Mouse (Mus musculus) forebrain, embryonic 12.5 days (tissue): ENCODE results near the gene Grin3b. TPM values are rescaled to one million over a fixed set of nuclear protein-coding genes. Genes with fewer than 3 reads are reported as not detected.

Experiments used
- ATAC-seq: fragments of 200-750 bp; cut with Nextera tagmentation; 2 replicates; pipeline ENCODE4 v1.8.0; 2017; ENCODE audit warnings: moderate TSS enrichment; ENCODE audit not compliant: low FRiP score
- H3K27ac ChIP-seq: fragments of 300-500 bp; sonication (generic); 2 replicates; pipeline ENCODE4 v1.5.1; 2016; ENCODE audit warnings: mild to moderate bottlenecking
- H3K27me3 ChIP-seq: fragments of 300-500 bp; sonication (generic); 2 replicates; pipeline ENCODE4 v1.6.1; 2016; ENCODE audit warnings: mild to moderate bottlenecking
- H3K36me3 ChIP-seq: fragments of 300-500 bp; sonication (generic); replicated peaks from 2 replicates; pipeline ENCODE4 v1.6.1; 2016; ENCODE audit warnings: mild to moderate bottlenecking
- H3K4me1 ChIP-seq: fragments of 300-500 bp; sonication (generic); 2 replicates; pipeline ENCODE4 v1.6.1; 2016
- H3K4me2 ChIP-seq: fragments of 300-500 bp; sonication (generic); 2 replicates; pipeline ENCODE4 v1.6.1; 2016; ENCODE audit warnings: mild to moderate bottlenecking, moderate library complexity
- H3K4me3 ChIP-seq: fragments of 300-500 bp; sonication (generic); replicated peaks from 2 replicates; pipeline ENCODE4 v1.5.1; 2016; ENCODE audit warnings: mild to moderate bottlenecking
- H3K9ac ChIP-seq: fragments of 300-500 bp; sonication (generic); 2 replicates; pipeline ENCODE4 v1.6.1; 2016; ENCODE audit warnings: mild to moderate bottlenecking
- H3K9me3 ChIP-seq: fragments of 300-500 bp; sonication (generic); 2 replicates; pipeline ENCODE4 v1.6.1; 2016
- WGBS: fragments of 180-500 bp; shearing (Covaris S2); methylation state at CpG from one replicate; pipeline ENCODE4 v1.1.7; 2016; 5-methylcytosine and 5-hydroxymethylcytosine counted together
- polyA plus RNA-seq: library from polyadenylated mRNA; unstranded; fragments of >200 nt; fragmentation: Nextera tagmentation; extraction: Ambion mirVana; gene quantifications from 2 replicates; pipeline ENCODE4 v1.2.1, GENCODE M21; 2016

Gene Grin3b
- polyA plus RNA-seq, result 0.46 TPM in 2 replicates

DNA sequence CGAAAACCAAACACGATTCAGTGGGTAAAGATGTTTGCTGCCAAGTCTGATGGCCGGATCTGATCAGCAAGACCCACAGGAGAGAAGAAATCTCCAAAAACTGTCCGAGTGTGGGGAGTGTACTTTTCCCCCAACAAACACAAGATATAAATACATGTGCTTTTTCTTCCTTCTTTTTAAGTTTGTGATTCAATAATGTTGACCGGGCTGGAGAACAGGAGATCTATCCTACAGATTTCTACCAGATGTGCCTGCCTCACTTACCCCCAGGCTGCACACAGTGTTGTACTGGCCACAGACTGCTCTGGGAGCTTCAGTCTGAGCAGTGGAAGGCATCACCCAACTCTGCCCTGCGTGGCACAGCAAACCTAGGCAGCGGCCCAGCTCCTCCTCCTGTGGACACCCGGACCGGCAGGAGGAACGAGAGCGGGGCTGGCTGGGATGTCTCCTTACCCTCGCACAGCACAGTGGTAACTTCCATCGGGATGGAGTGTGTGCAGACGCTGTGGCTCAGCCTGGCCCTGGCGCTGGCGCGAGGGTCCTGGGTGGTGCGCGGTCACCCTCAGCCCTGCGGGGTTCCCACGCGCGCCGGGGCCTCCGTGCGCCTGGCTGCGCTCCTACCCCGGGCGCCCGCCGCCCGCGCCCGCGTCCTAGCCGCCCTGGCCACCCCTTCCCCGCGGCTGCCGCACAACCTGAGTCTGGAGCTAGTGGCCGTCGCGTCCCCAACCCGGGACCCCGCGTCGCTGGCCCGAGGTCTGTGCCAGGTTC is at the start of gene Grin3b:
Gene Grin3b (plus strand): TSS at position 301 of the 768 bp plus-strand sequence.
- peak within 1 kb of the TSS; percentile 37 for H3K4me3 ChIP-seq
- H3K9me3 ChIP-seq, result no peaks in the 10 kb centered on the region
- peaks cover 43% of the 10 kb centered on the region for H3K36me3 ChIP-seq
- peaks cover 8% of the 10 kb centered on the region for H3K4me1 ChIP-seq
- H3K9ac ChIP-seq, result peak within 1 kb of the TSS; percentile 21
- peak within 1 kb of the TSS; percentile 57 for H3K4me2 ChIP-seq
- no peak for ATAC-seq
- H3K27me3 ChIP-seq, result peaks cover 51% of the 10 kb centered on the region
- no peak within 1 kb of the TSS for H3K27ac ChIP-seq
- WGBS, result 8% methylated on average over 47 of the region's 47 CpGs

DNA sequence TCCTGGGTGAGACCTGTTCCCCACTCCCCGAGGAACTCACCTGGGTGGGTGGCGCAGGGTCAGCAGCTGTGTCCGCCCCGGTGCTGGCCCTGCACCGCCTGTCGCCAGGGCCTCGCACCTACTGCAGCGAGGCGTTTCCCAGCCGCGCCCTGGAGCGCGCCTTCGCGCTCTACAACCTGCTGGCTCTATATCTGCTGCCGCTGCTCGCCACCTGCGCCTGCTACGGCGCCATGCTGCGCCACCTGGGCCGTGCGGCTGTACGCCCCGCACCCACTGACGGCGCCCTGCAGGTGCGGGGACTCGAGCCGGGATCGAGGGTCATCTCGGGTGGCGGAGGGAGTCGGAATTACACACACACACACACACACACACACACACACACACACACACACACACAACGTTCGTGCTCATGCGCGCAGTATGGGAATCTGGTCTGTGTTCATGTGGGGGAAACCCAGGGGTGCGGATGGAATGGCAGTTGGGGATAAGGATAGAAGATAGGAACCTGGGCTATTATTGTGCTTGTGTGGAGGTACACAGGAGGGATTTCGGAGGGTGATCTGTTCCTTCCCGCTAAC is 49.5 kb upstream of the Grin3b start, which contains the start of gene R3hdm4:
Gene R3hdm4 (minus strand): TSS at position 251 of the 578 bp plus-strand sequence.
- H3K36me3 ChIP-seq, result no peaks in the 10 kb centered on the region
- peak within 1 kb of the TSS; percentile 38 for H3K4me2 ChIP-seq
- H3K4me1 ChIP-seq, result peaks cover 46% of the 10 kb centered on the region
- 3% methylated on average over 35 of the region's 41 CpGs for WGBS
- H3K9me3 ChIP-seq, result no peaks in the 10 kb centered on the region
- H3K4me3 ChIP-seq, result peak within 1 kb of the TSS; percentile 24
- no peak within 1 kb of the TSS for H3K27ac ChIP-seq
- H3K9ac ChIP-seq, result peak within 1 kb of the TSS; percentile 12; the same call in 1 of the 2 replicates
- ATAC-seq, result no peak
- peaks cover 71% of the 10 kb centered on the region for H3K27me3 ChIP-seq

DNA sequence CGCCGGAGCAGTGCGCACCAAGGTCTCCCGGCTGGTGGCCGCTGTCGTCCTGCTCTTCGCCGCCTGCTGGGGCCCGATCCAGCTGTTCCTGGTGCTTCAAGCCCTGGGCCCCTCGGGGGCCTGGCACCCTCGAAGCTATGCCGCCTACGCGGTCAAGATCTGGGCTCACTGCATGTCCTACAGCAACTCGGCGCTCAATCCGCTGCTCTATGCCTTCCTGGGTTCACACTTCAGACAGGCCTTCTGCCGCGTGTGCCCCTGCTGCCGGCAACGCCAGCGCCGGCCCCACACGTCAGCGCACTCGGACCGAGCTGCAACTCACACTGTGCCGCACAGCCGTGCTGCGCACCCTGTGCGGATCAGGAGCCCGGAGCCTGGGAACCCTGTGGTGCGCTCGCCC is 48.9 kb upstream of the Grin3b start:
- peaks cover 48% of the 10 kb centered on the region for H3K4me1 ChIP-seq
- H3K9me3 ChIP-seq, result no peaks in the 10 kb centered on the region
- no peak for ATAC-seq
- peaks cover 71% of the 10 kb centered on the region for H3K27me3 ChIP-seq
- H3K4me3 ChIP-seq, result peak overlapping the region; percentile 24
- H3K36me3 ChIP-seq, result no peaks in the 10 kb centered on the region
- peak overlapping the region; percentile 38 for H3K4me2 ChIP-seq
- no peak overlapping the region; the same call in 1 of the 2 replicates for H3K9ac ChIP-seq
- no peak overlapping the region for H3K27ac ChIP-seq
- under 1% methylated on average over 34 of the region's 34 CpGs for WGBS

DNA sequence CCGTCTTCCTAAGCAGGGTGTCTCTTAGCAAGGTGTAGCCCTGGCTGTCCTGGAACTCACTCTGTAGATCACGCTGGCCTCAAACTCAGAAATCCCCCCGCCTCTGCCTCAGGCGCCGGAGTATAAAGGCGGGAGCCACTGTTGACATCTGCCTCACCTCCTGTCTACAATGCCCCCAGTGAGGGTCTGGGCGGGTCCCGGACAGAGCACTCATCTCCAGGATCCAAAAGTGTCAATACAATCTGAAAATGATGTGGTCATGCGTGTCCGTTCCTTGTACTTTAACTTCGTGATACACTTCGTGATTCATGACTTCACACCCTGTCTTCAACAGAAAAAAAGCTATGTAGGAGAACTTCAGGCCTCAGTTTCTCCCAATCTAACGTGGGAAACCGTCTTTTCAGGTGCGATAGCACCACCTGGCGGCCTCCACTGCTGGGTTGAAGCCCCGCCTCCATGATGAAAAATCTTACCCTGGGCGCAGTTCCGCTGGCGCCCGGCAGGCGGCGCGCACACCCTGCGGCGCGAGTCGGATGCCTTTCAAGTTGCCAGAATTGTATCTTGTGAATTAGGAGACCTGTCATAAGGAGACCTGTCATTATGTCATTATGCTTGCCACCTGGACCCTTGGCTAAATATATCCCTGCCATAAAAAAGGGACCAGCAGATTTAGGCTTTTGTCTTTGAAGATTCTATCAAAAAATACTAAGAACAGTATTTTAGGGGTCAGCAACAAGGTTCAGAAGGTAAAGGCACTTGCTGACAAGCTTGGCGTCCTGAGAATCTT is 45.3 kb upstream of the Grin3b start:
- H3K9ac ChIP-seq, result no peak overlapping the region
- no peak overlapping the region for H3K4me2 ChIP-seq
- peak; percentile 2; the same call in 1 of the 2 replicates for ATAC-seq

GRCm38 (mm10) chr10:79925785-79926490 is 44.6 kb upstream of the Grin3b start:
- H3K9ac ChIP-seq, result peak overlapping the region; percentile 87
- H3K4me2 ChIP-seq, result peak overlapping the region; percentile 89
- H3K27me3 ChIP-seq, result peaks cover 34% of the 10 kb centered on the region
- H3K4me1 ChIP-seq, result peaks cover 45% of the 10 kb centered on the region
- peaks cover 4% of the 10 kb centered on the region for H3K36me3 ChIP-seq
- 13% methylated on average over 15 of the region's 15 CpGs for WGBS
- peak; percentile 10; the same call in 1 of the 2 replicates for ATAC-seq
- peak overlapping the region; percentile 90 for H3K4me3 ChIP-seq
- no peaks in the 10 kb centered on the region for H3K9me3 ChIP-seq
- H3K27ac ChIP-seq, result peak overlapping the region; percentile 65

More for the DNA sequence above, 45.3 kb upstream of the Grin3b start:
- H3K4me1 ChIP-seq, result peaks cover 51% of the 10 kb centered on the region
- no peaks in the 10 kb centered on the region for H3K9me3 ChIP-seq
- 0 out of 2 replicates have a peak overlapping the region, but pooled peaks have one; percentile 8 for H3K27ac ChIP-seq
- H3K4me3 ChIP-seq, result 0 out of 2 replicates have a peak overlapping the region, but pooled peaks have one; percentile 90
- no peaks in the 10 kb centered on the region for H3K36me3 ChIP-seq
- WGBS, result 12% methylated on average over 29 of the region's 29 CpGs
- H3K27me3 ChIP-seq, result peaks cover 42% of the 10 kb centered on the region

DNA sequence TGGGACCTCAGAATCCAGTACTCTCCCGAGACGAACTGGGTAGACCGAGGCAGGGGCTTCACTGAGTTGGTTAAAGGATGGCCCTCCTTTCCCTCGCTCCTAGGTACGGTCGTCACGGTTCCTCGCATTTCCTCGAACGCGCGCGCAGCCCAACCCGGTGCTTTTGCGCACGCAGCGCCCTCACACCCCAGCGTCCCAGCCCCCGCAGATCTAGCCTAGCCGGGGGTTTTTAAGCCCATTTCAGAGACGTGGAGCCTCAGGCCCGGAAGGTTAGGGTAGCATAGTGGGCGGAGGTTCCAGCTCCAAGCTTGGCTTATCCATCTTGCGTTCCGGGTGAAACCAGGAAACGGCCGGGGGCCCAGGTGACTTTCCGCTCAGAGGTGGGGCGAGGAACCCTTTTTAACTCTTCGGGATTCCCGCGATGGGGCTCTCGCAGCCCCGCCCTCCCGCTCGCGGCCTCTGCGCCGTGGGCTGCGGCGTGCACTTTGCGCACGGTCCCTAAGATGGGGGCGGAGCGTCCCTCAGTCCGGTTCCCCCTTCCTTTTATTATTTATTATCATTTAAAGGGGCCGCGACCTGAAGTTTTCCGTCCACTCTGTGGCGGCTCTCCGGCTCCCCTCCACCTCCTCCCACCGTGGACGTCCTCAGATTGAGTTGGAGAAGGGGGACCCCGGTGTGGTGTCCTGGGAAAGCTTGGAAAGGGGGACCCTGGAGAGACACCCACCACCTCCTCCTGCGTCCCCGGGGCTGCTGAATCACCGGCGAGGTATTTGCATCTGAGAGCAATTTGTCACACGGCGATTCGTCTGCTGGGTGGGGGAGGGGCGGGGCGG is 43.8 kb upstream of the Grin3b start, which contains the start of gene Arid3a:
Gene Arid3a (plus strand): TSS at position 553 of the 833 bp plus-strand sequence.
- peaks cover 38% of the 10 kb centered on the region for H3K4me1 ChIP-seq
- no peaks in the 10 kb centered on the region for H3K9me3 ChIP-seq
- ATAC-seq, result peak; percentile 80
- peaks cover 27% of the 10 kb centered on the region for H3K27me3 ChIP-seq
- H3K36me3 ChIP-seq, result peaks cover 12% of the 10 kb centered on the region
- peak within 1 kb of the TSS; percentile 87 for H3K9ac ChIP-seq
- under 1% methylated on average over 63 of the region's 63 CpGs for WGBS
- H3K4me2 ChIP-seq, result peak within 1 kb of the TSS; percentile 89
- peak within 1 kb of the TSS; percentile 90 for H3K4me3 ChIP-seq
- H3K27ac ChIP-seq, result peak within 1 kb of the TSS; percentile 92

GRCm38 (mm10) chr10:79927324-79928029 is 43.0 kb upstream of the Grin3b start:
- Histone ChIP-seq H3K9ac (peak overlapping the region; percentile 87), H3K27me3 (peaks cover 19% of the 10 kb centered on the region), H3K27ac (peak overlapping the region; percentile 92), H3K4me2 (peak overlapping the region; percentile 89), H3K4me3 (peak overlapping the region; percentile 90), H3K9me3 (no peaks in the 10 kb centered on the region), H3K36me3 (peaks cover 19% of the 10 kb centered on the region), H3K4me1 (peaks cover 43% of the 10 kb centered on the region)
- peak; percentile 44 for ATAC-seq
- WGBS, result under 1% methylated on average over 54 of the region's 54 CpGs

DNA sequence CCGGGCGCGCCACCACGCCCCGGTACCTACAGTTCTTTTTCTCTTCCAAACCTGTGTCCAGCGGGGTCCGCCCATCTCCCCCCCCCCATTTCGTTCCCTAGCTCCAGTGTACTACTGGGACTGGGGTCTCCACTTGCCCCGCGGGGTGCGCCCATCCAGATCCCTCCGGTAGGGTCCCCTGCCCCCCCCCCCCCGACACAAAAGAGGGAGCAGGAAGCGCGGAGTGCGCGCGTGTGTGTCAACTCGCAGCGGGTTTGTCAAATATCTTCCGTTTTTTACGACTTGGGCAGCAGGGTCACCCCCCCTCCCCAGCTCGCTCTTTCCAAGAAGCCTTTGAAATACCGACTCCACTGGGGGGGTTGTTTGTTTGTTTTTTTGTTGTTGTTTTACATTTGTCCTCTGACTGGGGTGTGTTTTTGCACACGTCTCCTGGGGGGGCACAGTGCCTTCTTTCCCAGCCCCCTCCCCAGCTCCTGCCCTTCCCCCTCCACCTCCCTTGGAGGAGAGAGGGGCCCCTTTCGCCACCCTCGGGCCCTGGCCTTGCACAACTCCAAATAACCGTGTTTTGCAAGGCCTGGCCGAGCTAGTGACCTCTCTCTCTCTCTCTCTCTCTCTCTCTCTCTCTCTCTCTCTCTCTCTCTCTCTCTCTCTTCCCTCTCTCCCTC is 42.4 kb upstream of the Grin3b start:
- under 1% methylated on average over 28 of the region's 29 CpGs for WGBS
- ATAC-seq, result no peak

GRCm38 (mm10) chr10:79928907-79929701 is 41.4 kb upstream of the Grin3b start:
- no peak for ATAC-seq
- peaks cover 36% of the 10 kb centered on the region for H3K36me3 ChIP-seq
- no peaks in the 10 kb centered on the region for H3K9me3 ChIP-seq
- H3K4me1 ChIP-seq, result peaks cover 59% of the 10 kb centered on the region
- peak overlapping the region; percentile 89 for H3K4me2 ChIP-seq
- H3K27me3 ChIP-seq, result peaks cover 3% of the 10 kb centered on the region
- peak overlapping the region; percentile 90 for H3K4me3 ChIP-seq
- 25% methylated on average over 9 of the region's 9 CpGs for WGBS
- peak overlapping the region; percentile 92; the same call in 1 of the 2 replicates for H3K27ac ChIP-seq
- peak overlapping the region; percentile 87 for H3K9ac ChIP-seq

More for the DNA sequence above, 42.4 kb upstream of the Grin3b start:
- H3K9ac ChIP-seq, result peak overlapping the region; percentile 87
- peak overlapping the region; percentile 89 for H3K4me2 ChIP-seq
- peaks cover 50% of the 10 kb centered on the region for H3K4me1 ChIP-seq
- peaks cover 26% of the 10 kb centered on the region for H3K36me3 ChIP-seq
- H3K9me3 ChIP-seq, result no peaks in the 10 kb centered on the region
- peak overlapping the region; percentile 92 for H3K27ac ChIP-seq
- H3K4me3 ChIP-seq, result peak overlapping the region; percentile 90
- peaks cover 12% of the 10 kb centered on the region for H3K27me3 ChIP-seq
